Mouse (Mus musculus) CH12.LX (cell line): ENCODE data around the gene Gsg1l.

Source experiments
- CHD2 ChIP-seq: IDR thresholded peaks from 2 replicates; pipeline ENCODE4 v1.6.1; 2011; ENCODE audit warnings: low read length, improper control_type of control experiment
- CTCF ChIP-seq, 2 experiments: IDR thresholded peaks in 1 of 2; conservative IDR thresholded peaks in 1 of 2; 2 replicates each; pipeline ENCODE4 v1.5.1; 2011 to 2012; ENCODE audit warnings: low read depth in 2 of 2, low read length in 2 of 2, improper control_type of control experiment in 1 of 2, inconsistent platforms in 1 of 2, mild to moderate bottlenecking in 1 of 2, moderate library complexity in 1 of 2
- MAX ChIP-seq: IDR thresholded peaks from 2 replicates; pipeline ENCODE4 v1.6.1; 2011; ENCODE audit warnings: low read length, improper control_type of control experiment
- MEF2A ChIP-seq: IDR thresholded peaks from 2 replicates; pipeline ENCODE4 v1.6.1; 2014; ENCODE audit warnings: low read depth, mild to moderate bottlenecking, inconsistent platforms, low read length, improper control_type of control experiment, borderline replicate concordance
- POLR2A ChIP-seq: IDR thresholded peaks from 2 replicates; pipeline ENCODE4 v1.6.1; 2011; ENCODE audit warnings: low read depth, mild to moderate bottlenecking, improper control_type of control experiment, low read length
- POLR2AphosphoS2 ChIP-seq: IDR thresholded peaks from 2 replicates; pipeline ENCODE4 v1.6.1; 2011; ENCODE audit warnings: low read depth, low read length, improper control_type of control experiment
- SIN3A ChIP-seq: IDR thresholded peaks from 2 replicates; pipeline ENCODE4 v1.6.1; 2012; ENCODE audit warnings: low read length, improper control_type of control experiment, inconsistent platforms
- SMC3 ChIP-seq: IDR thresholded peaks from 2 replicates; pipeline ENCODE4 v1.6.1; 2011; ENCODE audit warnings: low read depth, low read length, improper control_type of control experiment
- TCF12 ChIP-seq: IDR thresholded peaks from 2 replicates; pipeline ENCODE4 v1.6.1; 2014; ENCODE audit warnings: low read depth, mild to moderate bottlenecking, inconsistent platforms, low read length, improper control_type of control experiment
- ZMIZ1 ChIP-seq: IDR thresholded peaks from 2 replicates; pipeline ENCODE4 v1.6.1; 2012; ENCODE audit warnings: low read depth, mild to moderate bottlenecking, inconsistent platforms, low read length, improper control_type of control experiment

GRCm38 (mm10) chr7:125859564-125859963, 222.6 kb downstream of the Gsg1l start:
- no peak for TF ChIP-seq CTCF (conservative IDR thresholded peaks at IDR 0.05 in 1 of 2, IDR thresholded peaks at IDR 0.05 in 1 of 2; ENCODE audit: low read depth in 2 of 2, low read length in 2 of 2)
- no peak for TF ChIP-seq POLR2AphosphoS2
- no peak for TF ChIP-seq SIN3A
- no peak for TF ChIP-seq POLR2A
- no peak for TF ChIP-seq MAX
- TF ChIP-seq ZMIZ1 = no peak
- no peak for TF ChIP-seq TCF12
- no peak for TF ChIP-seq CHD2
- no peak for TF ChIP-seq MEF2A
- TF ChIP-seq SMC3 = no peak
